Comparison of ENCODE assay signal across 26 mouse cellular contexts in the genomic region with DNA sequence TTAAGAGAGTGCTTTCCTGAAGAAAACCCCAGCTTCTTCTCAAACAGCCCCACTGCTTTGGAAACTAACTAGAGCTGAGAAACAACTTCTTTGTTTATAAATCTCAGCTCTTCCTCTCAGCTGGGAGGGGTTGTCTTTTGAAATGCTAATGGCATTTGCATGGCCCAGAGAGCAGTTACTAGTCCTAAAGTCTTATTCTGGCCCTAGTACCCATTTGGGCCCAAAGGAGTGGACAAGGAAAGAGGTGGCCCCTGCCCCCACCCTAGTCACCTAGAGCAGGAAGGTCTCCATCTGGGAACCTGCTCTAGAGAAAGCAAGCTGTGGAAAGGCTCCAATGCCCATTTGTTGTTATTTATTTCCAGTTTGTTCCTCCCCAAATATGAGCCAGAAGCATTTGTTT. TPM values are rescaled to one million over a fixed set of nuclear protein-coding genes. Genes with fewer than 3 reads are reported as not detected.
DNase-seq lines count a peak whose midpoint lies in the region; ATAC-seq lines count a peak whose summit lies in the region.
"Had no signal": no experiment of that assay in that cellular context is flagged by ENCODE, and none has a peak within 500 bp of the region (broad histone marks: within the 10 kb centered on the region; RNA-seq: fewer than 3 reads in every experiment).

No protein-coding gene starts in this region.

- DNase-seq in kidney, adult 18-20 months: no peak
- peak; percentile 29 for DNase-seq in embryonic facial prominence, embryonic 10.5 days (ENCODE audit: low spot score)
- DNase-seq in layer of hippocampus, postnatal 10 days (ENCODE audit: low spot score in 2 of 2): no peak
- no peak for DNase-seq in heart, adult 8-10 months (ENCODE audit: low spot score)
- no peak for DNase-seq in cerebellum, postnatal 4 days (ENCODE audit: low spot score in 2 of 2)
- DNase-seq: adrenal gland, postnatal 36 days; cerebellum, adult 18-20 months; cerebellum, postnatal 25 days; gastrocnemius, postnatal 14 days; heart, adult 2 months; heart, postnatal 10 days; kidney, postnatal 14 days; layer of hippocampus, postnatal 36 days; liver, postnatal 0 days; lung, postnatal 10 days; retina, postnatal 1 day had no signal

- peak overlapping the region; percentile 67; the same call in 1 of the 2 replicates for H3K9ac ChIP-seq in kidney, embryonic 14.5 days (ENCODE audit: low read depth, low read length)
- H3K9ac ChIP-seq in hindbrain, embryonic 16.5 days (ENCODE audit: low read depth, low read length): no peak overlapping the region
- peak overlapping the region; percentile 86 for H3K9ac ChIP-seq in neural tube, embryonic 13.5 days
- H3K9ac ChIP-seq: forebrain, embryonic 13.5 days; intestine, embryonic 15.5 days; liver, postnatal 0 days; midbrain, embryonic 13.5 days had no signal

- peaks cover 16% of the 10 kb centered on the region for H3K36me3 ChIP-seq in kidney, embryonic 14.5 days (ENCODE audit: control insufficient read depth, insufficient read depth, low read length)
- no peaks in the 10 kb centered on the region for H3K36me3 ChIP-seq in embryonic facial prominence, embryonic 10.5 days (replicated peaks)
- H3K36me3 ChIP-seq in hindbrain, embryonic 16.5 days (ENCODE audit: control insufficient read depth, insufficient read depth, low read length): no peaks in the 10 kb centered on the region
- peaks cover 55% of the 10 kb centered on the region for H3K36me3 ChIP-seq in neural tube, embryonic 13.5 days
- H3K36me3 ChIP-seq: intestine, embryonic 15.5 days; midbrain, embryonic 13.5 days had no signal

- H3K27me3 ChIP-seq in kidney, embryonic 14.5 days (ENCODE audit: control insufficient read depth, insufficient read depth, low read length): peaks cover 2% of the 10 kb centered on the region; the same call in 1 of the 2 replicates
- peaks cover 100% of the 10 kb centered on the region for H3K27me3 ChIP-seq in embryonic facial prominence, embryonic 10.5 days (replicated peaks; ENCODE audit: low read depth, poor library complexity, severe bottlenecking)
- peaks cover 35% of the 10 kb centered on the region for H3K27me3 ChIP-seq in hindbrain, embryonic 16.5 days (replicated peaks; ENCODE audit: control insufficient read depth, insufficient read depth, low read length)
- no peaks in the 10 kb centered on the region for H3K27me3 ChIP-seq in neural tube, embryonic 13.5 days

- H3K27ac ChIP-seq in kidney, embryonic 14.5 days (ENCODE audit: low read depth, low read length): no peak overlapping the region; the same call in 1 of the 2 replicates
- no peak overlapping the region for H3K27ac ChIP-seq in embryonic facial prominence, embryonic 10.5 days (replicated peaks)
- peak overlapping the region; percentile 9 for H3K27ac ChIP-seq in hindbrain, embryonic 16.5 days (ENCODE audit: low read depth, low read length)
- H3K27ac ChIP-seq in neural tube, embryonic 13.5 days (replicated peaks): peak overlapping the region; percentile 99
- H3K27ac ChIP-seq: forebrain, embryonic 13.5 days; heart, adult 2 months; intestine, embryonic 15.5 days; midbrain, embryonic 13.5 days had no signal

- no peaks in the 10 kb centered on the region for H3K9me3 ChIP-seq in kidney, embryonic 14.5 days (ENCODE audit: control insufficient read depth, low read length)
- no peaks in the 10 kb centered on the region for H3K9me3 ChIP-seq in embryonic facial prominence, embryonic 10.5 days
- H3K9me3 ChIP-seq in hindbrain, embryonic 16.5 days (ENCODE audit: control insufficient read depth, low read length): no peaks in the 10 kb centered on the region
- H3K9me3 ChIP-seq in neural tube, embryonic 13.5 days: no peaks in the 10 kb centered on the region
- H3K9me3 ChIP-seq: forebrain, embryonic 13.5 days; intestine, embryonic 15.5 days; midbrain, embryonic 13.5 days had no signal

- no peak overlapping the region; the same call in 1 of the 2 replicates for H3K4me3 ChIP-seq in kidney, embryonic 14.5 days (ENCODE audit: low read length)
- no peak overlapping the region for H3K4me3 ChIP-seq in embryonic facial prominence, embryonic 10.5 days
- H3K4me3 ChIP-seq in hindbrain, embryonic 16.5 days (ENCODE audit: low read length): peak overlapping the region; percentile 17; the same call in 1 of the 2 replicates
- peak overlapping the region; percentile 38 for H3K4me3 ChIP-seq in neural tube, embryonic 13.5 days
- H3K4me3 ChIP-seq: forebrain, embryonic 13.5 days; heart, adult 2 months; intestine, embryonic 15.5 days; midbrain, embryonic 13.5 days had no signal

- ATAC-seq in kidney, embryonic 14.5 days (ENCODE audit: low FRiP score, low TSS enrichment): no peak
- no peak for ATAC-seq in hindbrain, embryonic 16.5 days
- no peak for ATAC-seq in neural tube, embryonic 13.5 days (ENCODE audit: low read depth)
- ATAC-seq: forebrain, embryonic 13.5 days; intestine, embryonic 15.5 days; liver, postnatal 0 days; midbrain, embryonic 13.5 days had no signal

- H3K4me1 ChIP-seq in kidney, embryonic 14.5 days (ENCODE audit: control insufficient read depth, insufficient read depth, low read length): peaks cover 64% of the 10 kb centered on the region
- H3K4me1 ChIP-seq in embryonic facial prominence, embryonic 10.5 days: peaks cover 16% of the 10 kb centered on the region
- peaks cover 2% of the 10 kb centered on the region for H3K4me1 ChIP-seq in hindbrain, embryonic 16.5 days (ENCODE audit: control insufficient read depth, insufficient read depth, low read depth, low read length)
- peaks cover 98% of the 10 kb centered on the region for H3K4me1 ChIP-seq in neural tube, embryonic 13.5 days (replicated peaks)

- peak overlapping the region; percentile 24; the same call in 1 of the 2 replicates for H3K4me2 ChIP-seq in kidney, embryonic 14.5 days (replicated peaks; ENCODE audit: low read depth, low read length)
- H3K4me2 ChIP-seq in hindbrain, embryonic 16.5 days (ENCODE audit: low read length): peak overlapping the region; percentile 67
- H3K4me2 ChIP-seq in neural tube, embryonic 13.5 days: peak overlapping the region; percentile 68
- H3K4me2 ChIP-seq: forebrain, embryonic 13.5 days; intestine, embryonic 15.5 days; midbrain, embryonic 13.5 days had no signal

RNA-seq across cellular contexts. Expression of gene Gm28230, which starts 4.5 kb away (rescaled TPM):
- polyA plus RNA-seq in kidney, embryonic 14.5 days (2014; fragmentation: Nextera tagmentation; extraction: Ambion mirVana): 2.3 and 4.0 TPM in 2 replicates
- not detected in 2 replicates for polyA plus RNA-seq in embryonic facial prominence, embryonic 10.5 days (2016; fragmentation: Nextera tagmentation; extraction: Ambion mirVana)
- 0.45 and 0.72 TPM in 2 replicates for polyA plus RNA-seq in hindbrain, embryonic 16.5 days (2015; fragmentation: Nextera tagmentation; extraction: Ambion mirVana)
- polyA plus RNA-seq in neural tube, embryonic 13.5 days (2015; fragmentation: Nextera tagmentation; extraction: Ambion mirVana): 2.2 and 2.4 TPM in 2 replicates
- total RNA-seq in layer of hippocampus, postnatal 10 days (2021): not detected
- not detected for total RNA-seq in heart, adult 8-10 months (2022)
- total RNA-seq: heart, postnatal 10 days; layer of hippocampus, postnatal 36 days; left cerebral cortex, postnatal 25 days; liver, adult 2 months; megakaryocyte, adult 5-6 weeks had no signal
- polyA plus RNA-seq: embryonic facial prominence, embryonic 11.5 days; forebrain, embryonic 13.5 days; liver, adult 2 months; liver, postnatal 0 days; midbrain, embryonic 13.5 days had no signal

RNA-seq across cellular contexts. Expression of gene Hoxd4, which starts 19.3 kb away (rescaled TPM):
- polyA plus RNA-seq in kidney, embryonic 14.5 days (2014; fragmentation: Nextera tagmentation; extraction: Ambion mirVana): 6.3 and 18.7 TPM in 2 replicates
- polyA plus RNA-seq in embryonic facial prominence, embryonic 10.5 days (2016; fragmentation: Nextera tagmentation; extraction: Ambion mirVana): not detected in 2 replicates
- 2.2 and 2.3 TPM in 2 replicates for polyA plus RNA-seq in hindbrain, embryonic 16.5 days (2015; fragmentation: Nextera tagmentation; extraction: Ambion mirVana)
- polyA plus RNA-seq in neural tube, embryonic 13.5 days (2015; fragmentation: Nextera tagmentation; extraction: Ambion mirVana): 6.9 and 7.2 TPM in 2 replicates
- total RNA-seq in layer of hippocampus, postnatal 10 days (2021): not detected
- under 1 TPM; 0.32 to 0.79 (median 0.38) TPM for total RNA-seq in heart, adult 8-10 months (2022)
- total RNA-seq: layer of hippocampus, postnatal 36 days; left cerebral cortex, postnatal 25 days; megakaryocyte, adult 5-6 weeks had no signal
- polyA plus RNA-seq: forebrain, embryonic 13.5 days; liver, postnatal 0 days; midbrain, embryonic 13.5 days had no signal

RNA-seq across cellular contexts. Expression of gene Hoxd3, which starts 19.3 kb away (rescaled TPM):
- 12.3 and 12.6 TPM in 2 replicates for polyA plus RNA-seq in kidney, embryonic 14.5 days (2014; fragmentation: Nextera tagmentation; extraction: Ambion mirVana)
- 1.7 and 6.9 TPM in 2 replicates for polyA plus RNA-seq in embryonic facial prominence, embryonic 10.5 days (2016; fragmentation: Nextera tagmentation; extraction: Ambion mirVana)
- polyA plus RNA-seq in hindbrain, embryonic 16.5 days (2015; fragmentation: Nextera tagmentation; extraction: Ambion mirVana): 43.8 and 48.0 TPM in 2 replicates
- polyA plus RNA-seq in neural tube, embryonic 13.5 days (2015; fragmentation: Nextera tagmentation; extraction: Ambion mirVana): 24.2 and 33.8 TPM in 2 replicates
- total RNA-seq in layer of hippocampus, postnatal 10 days (2021): not detected
- total RNA-seq in heart, adult 8-10 months (2022): under 1 TPM in 1 of 4 experiments, not detected in 3; 0.16 TPM
- total RNA-seq: gastrocnemius, postnatal 14 days; heart, adult 2 months; heart, postnatal 10 days; layer of hippocampus, postnatal 36 days; left cerebral cortex, postnatal 25 days; liver, adult 2 months had no signal
- polyA plus RNA-seq: forebrain, embryonic 13.5 days; liver, adult 2 months; liver, postnatal 0 days had no signal

RNA-seq across cellular contexts. Expression of gene Hoxd8, which starts 26.6 kb away (rescaled TPM):
- 45.0 and 45.2 TPM in 2 replicates for polyA plus RNA-seq in kidney, embryonic 14.5 days (2014; fragmentation: Nextera tagmentation; extraction: Ambion mirVana)
- polyA plus RNA-seq in embryonic facial prominence, embryonic 10.5 days (2016; fragmentation: Nextera tagmentation; extraction: Ambion mirVana): not detected in 2 replicates
- polyA plus RNA-seq in hindbrain, embryonic 16.5 days (2015; fragmentation: Nextera tagmentation; extraction: Ambion mirVana): 0.66 and 1.1 TPM in 2 replicates
- polyA plus RNA-seq in neural tube, embryonic 13.5 days (2015; fragmentation: Nextera tagmentation; extraction: Ambion mirVana): 17.4 and 22.8 TPM in 2 replicates
- under 1 TPM in 1 of 2 experiments, not detected in 1; 0.23 TPM for total RNA-seq in layer of hippocampus, postnatal 10 days (2021)
- 1 to 10 TPM in 1 of 4 experiments, under 1 TPM in 3; 0.53 to 1.5 (median 0.76) TPM for total RNA-seq in heart, adult 8-10 months (2022)
- total RNA-seq: layer of hippocampus, postnatal 36 days; liver, adult 2 months; megakaryocyte, adult 5-6 weeks had no signal
- polyA plus RNA-seq: forebrain, embryonic 13.5 days; liver, postnatal 0 days; midbrain, embryonic 13.5 days had no signal

RNA-seq across cellular contexts. Expression of gene Hoxd1, which starts 31.7 kb away (rescaled TPM):
- 1.8 and 1.9 TPM in 2 replicates for polyA plus RNA-seq in kidney, embryonic 14.5 days (2014; fragmentation: Nextera tagmentation; extraction: Ambion mirVana)
- 0.20 and 0.39 TPM in 2 replicates for polyA plus RNA-seq in embryonic facial prominence, embryonic 10.5 days (2016; fragmentation: Nextera tagmentation; extraction: Ambion mirVana)
- 1.1 and 1.3 TPM in 2 replicates for polyA plus RNA-seq in hindbrain, embryonic 16.5 days (2015; fragmentation: Nextera tagmentation; extraction: Ambion mirVana)
- 6.4 and 9.0 TPM in 2 replicates for polyA plus RNA-seq in neural tube, embryonic 13.5 days (2015; fragmentation: Nextera tagmentation; extraction: Ambion mirVana)
- total RNA-seq in layer of hippocampus, postnatal 10 days (2021): not detected
- total RNA-seq in heart, adult 8-10 months (2022): not detected
- total RNA-seq: adrenal gland, postnatal 36 days; gastrocnemius, postnatal 14 days; heart, adult 2 months; heart, postnatal 10 days; liver, adult 2 months; megakaryocyte, adult 5-6 weeks had no signal
- polyA plus RNA-seq: forebrain, embryonic 13.5 days; heart, adult 2 months; liver, adult 2 months; liver, postnatal 0 days had no signal

Comparison
In these comparisons a context has a peak if more than half of its experiments do, and no peak if none do; other contexts are left out.
1. H3K27ac ChIP-seq: peak in hindbrain, embryonic 16.5 days (single experiment) and neural tube, embryonic 13.5 days (single experiment); none in kidney, embryonic 14.5 days (single experiment) and embryonic facial prominence, embryonic 10.5 days (single experiment).
2. H3K4me3 ChIP-seq: peak in hindbrain, embryonic 16.5 days (single experiment) and neural tube, embryonic 13.5 days (single experiment); none in kidney, embryonic 14.5 days (single experiment) and embryonic facial prominence, embryonic 10.5 days (single experiment).
3. Peak in every context shown above with its lines, with median percentiles within 50 percentile points of each other: H3K4me2 ChIP-seq.